Mouse (Mus musculus): ENCODE results near the gene Nr4a1.

Nr4a1 gene

GRCm38 (mm10) chr15:101233641-101234275 lies 20.3 kb upstream of the Nr4a1 start:
- no peak for DNase-seq

GRCm38 (mm10) chr15:101234611-101235341 lies 19.3 kb upstream of the Nr4a1 start:
- no peak for DNase-seq

- DNase-seq, result no peak
Observed at GRCm38 (mm10) chr15:101235342-101235698, 18.7 kb upstream of the Nr4a1 start.

GRCm38 (mm10) chr15:101235728-101236327 lies 18.2 kb upstream of the Nr4a1 start:
- DNase-seq, result no peak

- DNase-seq, result peak; percentile 52 to 80
Observed at GRCm38 (mm10) chr15:101236878-101237277, 17.2 kb upstream of the Nr4a1 start.

- DNase-seq, result peak in 1 of 2 experiments; percentile 58
Observed at GRCm38 (mm10) chr15:101238885-101239511, 15.1 kb upstream of the Nr4a1 start.

- DNase-seq, result no peak
Observed at GRCm38 (mm10) chr15:101239821-101240220, 14.2 kb upstream of the Nr4a1 start.

GRCm38 (mm10) chr15:101240799-101241204 lies 13.3 kb upstream of the Nr4a1 start:
- DNase-seq, result peak; percentile 73 to 90

- DNase-seq, result no peak
Observed at GRCm38 (mm10) chr15:101241236-101241635, 12.8 kb upstream of the Nr4a1 start.

GRCm38 (mm10) chr15:101241853-101242252 lies 12.2 kb upstream of the Nr4a1 start:
- DNase-seq, result no peak

- DNase-seq, result no peak
Observed at GRCm38 (mm10) chr15:101242645-101243044, 11.4 kb upstream of the Nr4a1 start.

GRCm38 (mm10) chr15:101244012-101244411 lies 10.1 kb upstream of the Nr4a1 start:
- DNase-seq, result no peak

- peak; percentile 89 to 94 for DNase-seq
Observed at GRCm38 (mm10) chr15:101246231-101247154, 7.6 kb upstream of the Nr4a1 start.

GRCm38 (mm10) chr15:101247155-101247498 lies 6.9 kb upstream of the Nr4a1 start:
- no peak for DNase-seq

- DNase-seq, result no peak
Observed at GRCm38 (mm10) chr15:101248029-101248710, 5.9 kb upstream of the Nr4a1 start.

- DNase-seq, result no peak
Observed at GRCm38 (mm10) chr15:101250220-101250800, 3.8 kb upstream of the Nr4a1 start.

GRCm38 (mm10) chr15:101251930-101252329 lies 2.1 kb upstream of the Nr4a1 start:
- no peak for DNase-seq

GRCm38 (mm10) chr15:101252614-101253013 lies 1.5 kb upstream of the Nr4a1 start:
- no peak for DNase-seq

- DNase-seq, result no peak
Observed at GRCm38 (mm10) chr15:101253563-101253885, 545 bp upstream of the Nr4a1 start.

GRCm38 (mm10) chr15:101255842-101256462 lies 1.9 kb downstream of the Nr4a1 start:
- no peak for DNase-seq

All from spleen, adult 18-20 months (tissue).